Mouse (Mus musculus) embryonic facial prominence, embryonic 12.5 days (tissue): Measurements from ENCODE around the gene Tecta. TPM values are rescaled to one million over a fixed set of nuclear protein-coding genes. Genes with fewer than 3 reads are reported as not detected.

Experiments
- ATAC-seq: fragments of 200-750 bp; cut with Nextera tagmentation; 2 replicates; pipeline ENCODE4 v1.8.0; 2017; ENCODE audit not compliant: insufficient number of reproducible peaks, insufficient read depth, low FRiP score, low TSS enrichment
- H3K27ac ChIP-seq: fragments of 300-500 bp; sonication (generic); 2 replicates; pipeline ENCODE4 v1.5.1; 2016; ENCODE audit warnings: mild to moderate bottlenecking
- H3K27me3 ChIP-seq: fragments of 300-500 bp; sonication (generic); 2 replicates; pipeline ENCODE4 v1.6.1; 2016; ENCODE audit warnings: mild to moderate bottlenecking, moderate library complexity
- H3K36me3 ChIP-seq: fragments of 300-500 bp; sonication (generic); 2 replicates; pipeline ENCODE4 v1.6.1; 2016; ENCODE audit warnings: mild to moderate bottlenecking
- H3K4me1 ChIP-seq: fragments of 300-500 bp; sonication (generic); 2 replicates; pipeline ENCODE4 v1.6.1; 2016
- H3K4me2 ChIP-seq: fragments of 300-500 bp; sonication (generic); replicated peaks from 2 replicates; pipeline ENCODE4 v1.6.1; 2016; ENCODE audit warnings: mild to moderate bottlenecking, moderate library complexity
- H3K4me3 ChIP-seq: fragments of 300-500 bp; sonication (generic); 2 replicates; pipeline ENCODE4 v1.5.1; 2016; ENCODE audit warnings: mild to moderate bottlenecking
- H3K9ac ChIP-seq: fragments of 300-500 bp; sonication (generic); 2 replicates; pipeline ENCODE4 v1.6.1; 2016; ENCODE audit warnings: mild to moderate bottlenecking, moderate library complexity
- H3K9me3 ChIP-seq: fragments of 300-500 bp; sonication (generic); 2 replicates; pipeline ENCODE4 v1.6.1; 2016; ENCODE audit warnings: mild to moderate bottlenecking, moderate library complexity
- WGBS: fragments of 180-500 bp; shearing (Covaris S2); methylation state at CpG from one replicate; pipeline ENCODE4 v1.1.7; 2016; 5-methylcytosine and 5-hydroxymethylcytosine counted together
- polyA plus RNA-seq: library from polyadenylated mRNA; unstranded; fragments of >200 nt; fragmentation: Nextera tagmentation; extraction: Ambion mirVana; gene quantifications from 2 replicates; pipeline ENCODE4 v1.2.1, GENCODE M21; 2016

Gene Tecta
- polyA plus RNA-seq, 1 experiment from 2014 or later: 0.35 TPM

DNA sequence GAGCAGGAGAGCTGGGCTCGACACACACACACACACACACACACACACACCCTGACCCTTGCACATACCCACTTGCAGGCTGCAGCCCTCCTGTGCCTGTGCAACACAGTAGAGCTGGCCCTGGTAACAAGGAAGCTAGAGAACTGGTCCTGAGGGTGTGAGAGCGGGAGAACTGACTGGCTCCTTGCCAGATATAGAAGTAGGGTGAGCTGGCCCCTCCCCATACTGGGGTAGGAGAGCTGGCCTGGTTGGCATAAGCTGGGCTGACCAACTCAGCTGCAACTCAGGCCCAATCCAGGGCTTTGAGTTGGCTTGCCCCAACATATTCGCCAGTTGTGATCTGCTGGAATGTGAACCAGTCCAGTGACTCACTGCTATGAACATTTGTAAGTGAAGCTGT, 83.9 kb downstream of the Tecta start:
- 84% methylated on average over 3 of the region's 3 CpGs for WGBS
- Histone ChIP-seq H3K9me3 (no peaks in the 10 kb centered on the region), H3K4me3 (no peak overlapping the region), H3K4me2 (no peak overlapping the region), H3K27me3 (no peaks in the 10 kb centered on the region), H3K27ac (no peak overlapping the region), H3K4me1 (no peaks in the 10 kb centered on the region), H3K9ac (no peak overlapping the region), H3K36me3 (no peaks in the 10 kb centered on the region)
- no peak for ATAC-seq

DNA sequence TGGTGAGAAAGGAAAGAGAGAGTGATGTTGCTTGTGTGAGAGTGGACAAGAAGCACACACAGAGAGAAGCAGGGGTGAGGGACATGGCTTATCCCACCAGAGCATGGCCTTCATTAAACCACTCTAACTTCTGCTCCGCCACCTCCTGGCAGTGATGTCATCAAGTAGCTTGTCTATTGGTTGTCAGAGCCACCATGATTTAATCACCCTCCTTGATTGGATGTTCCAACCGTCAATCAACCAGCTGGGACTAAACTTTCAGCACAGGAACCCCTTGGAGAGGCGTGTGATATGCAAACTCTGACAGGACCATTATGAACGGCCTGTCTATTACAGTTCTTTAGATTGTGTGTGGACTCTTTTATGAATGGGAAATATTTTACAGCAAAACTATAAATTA, 84.8 kb downstream of the Tecta start:
- Histone ChIP-seq H3K36me3 (no peaks in the 10 kb centered on the region), H3K4me1 (no peaks in the 10 kb centered on the region), H3K9me3 (no peaks in the 10 kb centered on the region), H3K4me3 (no peak overlapping the region), H3K9ac (no peak overlapping the region), H3K27ac (no peak overlapping the region), H3K27me3 (no peaks in the 10 kb centered on the region), H3K4me2 (no peak overlapping the region)
- ATAC-seq: no peak
- 49% methylated on average over 4 of the region's 4 CpGs for WGBS

DNA sequence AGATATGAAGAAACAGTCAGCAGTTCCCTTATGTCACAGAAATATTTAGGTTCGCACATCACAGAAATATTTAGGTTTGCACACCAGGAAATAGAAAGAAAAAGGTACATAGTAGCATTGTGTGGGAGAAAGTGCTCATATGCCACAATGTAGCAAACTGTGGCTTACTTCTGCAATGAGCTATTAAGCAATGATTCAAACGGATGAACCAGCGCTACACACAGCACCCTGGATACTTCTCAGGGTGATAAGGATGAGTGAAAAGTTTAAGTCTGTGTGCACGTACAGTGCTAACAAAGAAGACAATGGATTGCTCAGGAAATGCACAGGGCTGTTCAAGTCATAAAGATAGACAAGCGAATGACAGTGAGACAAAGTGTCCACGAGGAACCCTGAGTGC, 85.3 kb downstream of the Tecta start:
- Histone ChIP-seq H3K27ac (no peak overlapping the region), H3K4me3 (no peak overlapping the region), H3K36me3 (no peaks in the 10 kb centered on the region), H3K4me1 (no peaks in the 10 kb centered on the region), H3K27me3 (no peaks in the 10 kb centered on the region), H3K9me3 (no peaks in the 10 kb centered on the region), H3K9ac (no peak overlapping the region), H3K4me2 (no peak overlapping the region)
- 88% methylated on average over 6 of the region's 6 CpGs for WGBS
- ATAC-seq: no peak

DNA sequence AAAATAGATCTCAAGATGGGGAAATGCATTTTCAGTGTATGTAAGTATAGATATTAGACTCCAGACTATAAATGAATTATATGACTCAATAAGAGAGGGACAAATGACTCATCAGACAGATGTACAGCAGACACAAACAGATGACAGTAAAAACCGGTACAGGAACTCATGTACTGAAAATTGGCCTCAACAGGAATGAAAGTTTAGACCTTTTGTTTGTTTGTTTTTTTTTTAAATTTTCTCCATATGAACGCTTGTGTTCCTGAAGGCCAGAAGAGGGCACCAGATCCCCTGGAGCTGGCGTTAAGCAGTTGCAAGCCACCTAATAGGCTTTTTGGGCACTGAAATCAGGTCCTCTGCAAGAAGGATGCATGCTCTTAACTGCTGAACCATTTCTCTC, 85.9 kb downstream of the Tecta start:
- Histone ChIP-seq H3K9ac (no peak overlapping the region), H3K4me3 (no peak overlapping the region), H3K27me3 (no peaks in the 10 kb centered on the region), H3K36me3 (no peaks in the 10 kb centered on the region), H3K9me3 (no peaks in the 10 kb centered on the region), H3K4me1 (no peaks in the 10 kb centered on the region), H3K4me2 (no peak overlapping the region), H3K27ac (no peak overlapping the region)
- WGBS: 19% methylated on average over 3 of the region's 3 CpGs
- no peak for ATAC-seq

DNA sequence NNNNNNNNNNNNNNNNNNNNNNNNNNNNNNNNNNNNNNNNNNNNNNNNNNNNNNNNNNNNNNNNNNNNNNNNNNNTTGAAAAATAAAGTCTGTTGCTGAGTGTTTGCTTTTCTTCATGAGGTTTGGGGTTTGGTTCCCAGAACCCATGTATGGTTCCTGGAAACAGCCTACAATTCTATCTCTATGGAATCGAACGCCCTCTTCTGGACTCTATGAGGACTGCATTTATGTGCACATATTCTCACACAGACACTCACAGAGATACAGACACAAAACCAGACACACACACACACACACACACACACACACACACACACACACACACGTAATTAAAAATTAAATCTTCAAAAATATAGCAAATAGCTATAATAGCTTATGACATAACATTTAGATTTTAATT, 88.4 kb downstream of the Tecta start:
- no peak overlapping the region for H3K27ac ChIP-seq
- no peaks in the 10 kb centered on the region for H3K4me1 ChIP-seq
- H3K27me3 ChIP-seq: no peaks in the 10 kb centered on the region
- no peak overlapping the region for H3K4me2 ChIP-seq
- H3K9ac ChIP-seq: no peak overlapping the region
- H3K36me3 ChIP-seq: no peaks in the 10 kb centered on the region
- no peak for ATAC-seq
- 80% methylated on average over 3 of the region's 3 CpGs for WGBS
- H3K9me3 ChIP-seq: no peaks in the 10 kb centered on the region
- no peak overlapping the region for H3K4me3 ChIP-seq

DNA sequence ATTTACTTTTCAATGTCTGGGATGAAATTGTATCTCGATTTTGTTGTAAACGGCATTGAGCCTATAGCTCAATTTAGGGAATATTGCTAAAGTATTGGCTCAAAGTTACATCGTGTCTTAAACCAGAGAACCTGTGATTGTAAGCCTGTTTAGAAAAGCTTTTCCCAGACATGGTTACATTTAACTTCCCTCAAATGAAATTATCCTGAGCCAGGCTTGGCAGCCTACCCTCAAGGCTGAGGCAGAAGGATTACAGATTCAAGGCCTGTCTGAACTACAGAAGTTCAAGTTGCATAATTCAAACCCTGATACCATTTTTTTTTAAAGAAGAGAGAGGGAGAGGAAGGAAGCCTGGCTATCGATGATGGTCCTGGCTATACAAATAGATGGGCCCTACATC, 95.8 kb downstream of the Tecta start:
- WGBS: 77% methylated on average over 4 of the region's 4 CpGs
- H3K9me3 ChIP-seq: no peaks in the 10 kb centered on the region
- no peaks in the 10 kb centered on the region for H3K27me3 ChIP-seq
- H3K4me2 ChIP-seq: no peak overlapping the region
- ATAC-seq: no peak
- H3K27ac ChIP-seq: no peak overlapping the region
- no peaks in the 10 kb centered on the region for H3K4me1 ChIP-seq
- no peaks in the 10 kb centered on the region for H3K36me3 ChIP-seq
- H3K4me3 ChIP-seq: no peak overlapping the region
- H3K9ac ChIP-seq: no peak overlapping the region

DNA sequence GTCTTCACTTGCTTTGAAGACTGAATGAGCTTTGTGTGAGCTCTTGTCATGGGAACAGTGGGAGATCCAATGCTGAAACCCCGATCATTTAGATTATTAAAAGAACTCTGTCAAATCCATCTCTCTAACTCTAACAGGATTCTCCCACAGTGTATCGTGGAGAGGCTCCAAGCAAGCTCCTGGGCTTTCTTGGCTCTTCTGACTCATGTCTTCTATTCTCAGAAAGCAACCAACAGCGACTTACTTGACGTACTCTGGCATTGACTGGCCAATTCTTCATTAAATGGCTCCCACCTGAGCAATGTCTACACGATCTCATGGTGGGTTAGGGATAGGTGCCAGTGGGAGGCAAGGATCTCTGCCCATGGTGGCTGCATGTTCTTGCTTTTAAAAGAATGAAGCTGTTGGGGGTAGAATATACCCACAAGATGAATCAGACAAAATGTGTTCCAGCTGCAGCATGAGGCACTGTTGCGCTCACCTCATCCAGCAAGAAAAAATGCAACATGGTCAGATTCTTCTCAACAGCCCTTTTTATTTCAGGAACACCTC, 98.6 kb downstream of the Tecta start:
- Histone ChIP-seq H3K36me3 (no peaks in the 10 kb centered on the region), H3K27ac (no peak overlapping the region), H3K9me3 (no peaks in the 10 kb centered on the region), H3K9ac (no peak overlapping the region), H3K4me3 (no peak overlapping the region), H3K4me2 (no peak overlapping the region), H3K4me1 (no peaks in the 10 kb centered on the region), H3K27me3 (no peaks in the 10 kb centered on the region)
- no peak for ATAC-seq
- 83% methylated on average over 6 of the region's 6 CpGs for WGBS

DNA sequence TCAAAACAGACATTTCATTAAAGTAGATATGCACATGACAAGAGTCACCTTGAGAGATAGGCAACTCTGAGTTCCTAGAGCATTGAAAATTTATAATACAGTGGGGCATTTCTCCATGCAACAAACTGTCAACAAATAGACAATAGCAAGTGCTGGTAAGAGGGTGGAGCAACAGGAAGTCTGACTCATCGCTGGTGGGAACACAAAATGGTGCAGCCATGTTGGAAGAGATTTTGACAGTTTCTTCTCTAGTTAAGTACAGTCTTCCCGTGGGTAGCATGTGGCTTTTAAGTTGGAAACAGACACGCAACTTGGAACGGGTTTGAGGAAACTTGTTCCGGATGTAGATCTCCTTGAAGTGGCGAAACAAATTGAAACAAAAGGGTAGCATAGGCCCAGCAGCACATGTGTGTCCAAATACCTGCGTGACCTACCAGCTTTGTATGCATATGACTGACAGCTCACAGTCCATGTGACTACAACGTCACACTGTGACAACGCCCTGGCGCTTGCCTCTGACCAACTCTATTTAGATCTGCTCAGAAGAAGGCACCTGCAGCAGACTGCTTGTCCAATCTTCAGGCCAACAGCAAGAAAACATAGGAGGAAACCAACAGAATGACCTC, 103.3 kb downstream of the Tecta start:
- Histone ChIP-seq H3K36me3 (no peaks in the 10 kb centered on the region), H3K9me3 (no peaks in the 10 kb centered on the region), H3K27ac (no peak overlapping the region), H3K4me1 (no peaks in the 10 kb centered on the region), H3K4me3 (no peak overlapping the region), H3K9ac (no peak overlapping the region), H3K27me3 (no peaks in the 10 kb centered on the region), H3K4me2 (no peak overlapping the region)
- ATAC-seq: no peak
- 83% methylated on average over 10 of the region's 10 CpGs for WGBS

DNA sequence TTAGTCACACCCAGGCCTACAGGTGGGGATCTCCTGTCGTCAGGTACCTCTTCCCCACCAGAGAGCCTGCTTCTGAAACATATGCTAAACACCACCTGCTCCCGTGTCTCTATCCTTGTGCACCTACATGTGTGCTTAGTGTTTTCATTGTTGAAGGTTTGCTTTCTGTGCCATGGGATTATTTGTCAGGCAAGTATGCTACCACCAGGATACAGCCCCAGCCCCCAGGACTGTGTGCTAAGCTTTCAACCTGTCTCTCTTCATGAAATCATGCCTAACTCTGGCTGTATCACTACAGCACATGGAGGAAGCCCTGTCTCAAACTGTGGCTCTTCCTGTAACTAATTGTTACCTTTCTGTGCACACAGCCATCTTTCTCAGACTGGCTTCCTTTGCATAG, 105.6 kb downstream of the Tecta start:
- no peak overlapping the region for H3K9ac ChIP-seq

DNA sequence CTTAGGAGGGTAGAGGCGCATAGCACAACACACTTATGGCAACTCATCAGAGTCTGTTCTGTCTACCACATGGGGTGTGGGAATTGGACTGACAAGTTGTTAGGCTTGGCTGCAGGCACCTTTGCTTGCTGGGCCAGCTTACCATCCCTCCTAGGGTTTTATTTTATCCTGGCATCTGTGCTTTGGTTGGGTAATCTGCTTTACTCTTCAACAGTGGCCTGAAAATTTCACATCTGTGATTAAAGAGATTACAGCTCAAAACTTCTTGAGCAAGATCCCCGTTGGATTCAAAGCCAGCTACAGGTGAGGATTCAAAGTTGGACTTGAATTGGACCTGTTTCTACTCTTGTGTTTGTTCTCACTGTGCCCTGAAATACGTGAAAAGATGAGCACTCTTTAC, 106.1 kb downstream of the Tecta start:
- Histone ChIP-seq H3K4me2 (no peak overlapping the region), H3K4me3 (no peak overlapping the region), H3K9ac (no peak overlapping the region), H3K27ac (no peak overlapping the region), H3K27me3 (no peaks in the 10 kb centered on the region), H3K9me3 (no peaks in the 10 kb centered on the region), H3K36me3 (no peaks in the 10 kb centered on the region), H3K4me1 (no peaks in the 10 kb centered on the region)
- WGBS: 82% methylated on average over 3 of the region's 3 CpGs
- ATAC-seq: no peak

More for the DNA sequence above, 105.6 kb downstream of the Tecta start:
- H3K4me3 ChIP-seq: no peak overlapping the region
- H3K9me3 ChIP-seq: no peaks in the 10 kb centered on the region
- H3K27me3 ChIP-seq: no peaks in the 10 kb centered on the region
- H3K36me3 ChIP-seq: no peaks in the 10 kb centered on the region
- WGBS: 74% methylated on average over 2 of the region's 2 CpGs
- H3K4me1 ChIP-seq: no peaks in the 10 kb centered on the region
- no peak overlapping the region for H3K27ac ChIP-seq
- no peak overlapping the region for H3K4me2 ChIP-seq
- no peak for ATAC-seq

DNA sequence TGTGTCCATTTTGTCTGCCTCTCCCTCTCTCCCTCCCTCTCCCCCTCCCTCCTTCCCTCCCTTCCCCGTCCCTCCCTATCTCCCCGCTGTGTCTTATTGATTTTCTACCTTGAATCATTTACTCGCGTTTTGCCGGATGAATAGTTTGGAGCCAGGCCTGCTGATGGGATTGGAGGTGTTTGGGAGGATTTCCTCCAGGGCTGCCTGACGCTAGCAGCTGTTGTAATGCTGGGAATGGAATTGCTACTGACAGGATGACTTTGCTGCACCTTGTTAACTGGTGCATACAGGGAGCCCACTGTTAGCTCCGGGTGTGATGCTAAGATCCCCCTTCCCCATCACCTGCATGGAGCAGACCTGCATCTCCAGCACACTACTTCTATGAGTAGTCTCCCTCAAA, 106.7 kb downstream of the Tecta start:
- ATAC-seq: no peak
- H3K27ac ChIP-seq: no peak overlapping the region

DNA sequence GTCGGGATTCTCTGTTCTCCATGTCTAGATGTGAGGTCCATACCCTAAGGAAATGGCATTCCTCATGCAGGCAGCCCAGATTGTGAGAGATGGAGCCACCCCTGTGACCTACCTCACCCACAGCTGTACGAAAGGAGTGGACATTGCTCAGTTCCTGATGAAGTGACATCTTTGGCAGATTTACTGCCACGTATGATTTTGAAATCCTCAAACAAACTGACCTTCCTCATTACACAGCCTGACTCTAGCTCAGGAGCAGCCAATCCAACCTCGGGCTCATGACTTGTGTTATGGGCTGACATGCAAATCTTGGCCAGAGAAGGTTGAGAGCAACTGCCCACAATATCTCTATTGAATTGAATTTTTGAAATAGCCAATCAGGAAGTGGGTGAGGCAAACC, 120.1 kb downstream of the Tecta start:
- Histone ChIP-seq H3K4me2 (no peak overlapping the region), H3K4me1 (no peaks in the 10 kb centered on the region), H3K9ac (no peak overlapping the region), H3K27ac (no peak overlapping the region), H3K9me3 (no peaks in the 10 kb centered on the region), H3K4me3 (no peak overlapping the region), H3K27me3 (no peaks in the 10 kb centered on the region), H3K36me3 (no peaks in the 10 kb centered on the region)
- WGBS: 72% methylated on average over 4 of the region's 4 CpGs
- no peak for ATAC-seq

More for the DNA sequence above, 106.7 kb downstream of the Tecta start:
- Histone ChIP-seq H3K9ac (no peak overlapping the region), H3K9me3 (no peaks in the 10 kb centered on the region), H3K4me3 (no peak overlapping the region), H3K4me2 (no peak overlapping the region), H3K36me3 (no peaks in the 10 kb centered on the region), H3K4me1 (no peaks in the 10 kb centered on the region), H3K27me3 (no peaks in the 10 kb centered on the region)
- WGBS: 46% methylated on average over 7 of the region's 7 CpGs
